Mouse (Mus musculus): ENCODE measurements around the gene Slc41a2.
A peak's percentile ranks its signal among the peaks of the same experiment; 100 is the strongest.

Gene Slc41a2

GRCm38 (mm10) chr10:83184480-83185069 is 153.1 kb downstream of the Slc41a2 start:
- peak; percentile 37 for DNase-seq (ENCODE audit: low spot score)

- no peak for DNase-seq (ENCODE audit: low spot score)
These were observed 153.8 kb downstream of the Slc41a2 start for GRCm38 (mm10) chr10:83183634-83184479.

GRCm38 (mm10) chr10:83182573-83182960 is 155.1 kb downstream of the Slc41a2 start:
- peak; percentile 68 for DNase-seq (ENCODE audit: low spot score)

- no peak for DNase-seq (ENCODE audit: low spot score)
These were observed 155.7 kb downstream of the Slc41a2 start for GRCm38 (mm10) chr10:83181831-83182572.
